Mouse (Mus musculus) CD8-positive naive resting alpha-beta T cell, adult 2 months (primary cell): ENCODE results near the gene Cstad.

Experiments
- DNase-seq, 2 experiments: peaks; one replicate each; pipeline ENCODE4 v3.0.0; 2022; ENCODE audit warnings: low read depth in 2 of 2, low spot score in 2 of 2

Gene Cstad

GRCm38 (mm10) chr2:30657674-30658479, 63.0 kb downstream of the Cstad start:
- peak; percentile 34 to 35 for DNase-seq

DNA sequence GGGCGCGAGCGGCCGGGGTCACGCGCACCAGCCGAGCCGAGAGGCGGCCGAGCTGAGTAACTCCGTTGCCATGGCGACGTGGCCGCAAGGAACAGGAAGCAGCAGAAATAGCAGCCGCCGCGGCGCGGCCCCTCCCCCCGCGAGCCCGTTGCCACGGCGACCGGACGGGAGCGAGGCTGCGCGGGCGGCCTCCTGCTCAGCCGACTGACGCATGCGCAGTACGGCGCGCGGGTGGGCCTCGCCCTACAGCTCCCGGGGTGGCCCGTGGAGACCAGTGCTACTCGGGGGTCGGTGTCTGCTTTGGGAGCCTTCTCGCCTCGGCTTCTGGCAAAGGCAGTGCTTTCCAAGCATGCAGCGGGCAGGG, 63.6 kb downstream of the Cstad start:
- peak; percentile 98 for DNase-seq
